Mouse (Mus musculus) left cerebral cortex, postnatal 25 days (tissue): ENCODE data around the gene Dmap1. TPM values are rescaled to one million over a fixed set of nuclear protein-coding genes. Genes with fewer than 3 reads are reported as not detected.

ENCODE experiments used
- DNase-seq, 2 experiments: peaks; one replicate each; pipeline ENCODE4 v3.0.0; 2022; ENCODE audit warnings: low spot score in 2 of 2, mixed read lengths in 1 of 2
- intact Hi-C: fragments of 180-260 bp; cut with DNase I; formaldehyde crosslinking; loops from one replicate; pipeline ENCODE4 v1.15.1; 2025
- total RNA-seq, 2 experiments: library from RNA; stranded (reverse); gene quantifications; 2 replicates each; pipeline ENCODE4 v1.2.3; 2021

Gene Dmap1
- total RNA-seq, 2 experiments from 2014 or later: 33.1 to 35.2 TPM

GRCm38 (mm10) chr4:117630053-117630670 is 51.9 kb downstream of the Dmap1 start:
- DNase-seq: peak in 1 of 2 experiments; percentile 28
- intact Hi-C loops: loop anchor here (2.0 kb wide), 1 partner anchor 47 kb away; no protein-coding TSS in a partner anchor

- DNase-seq: no peak
- intact Hi-C loops: no loop called here
These were observed 53.6 kb downstream of the Dmap1 start for GRCm38 (mm10) chr4:117628464-117628863.

Other genes with a start within 250 kb of the Dmap1 start
- 100 to 1,000 TPM; 179 to 182 TPM for gene Rnf220, start 185.2 kb downstream of the Dmap1 start, total RNA-seq
- gene Eri3, start 131.9 kb downstream of the Dmap1 start, total RNA-seq: 100 to 1,000 TPM; 183 to 214 TPM
- not detected for gene Gm12845, start 42.1 kb upstream of the Dmap1 start, total RNA-seq
- gene Klf17, start 83.4 kb upstream of the Dmap1 start, total RNA-seq: not detected
- 10 to 100 TPM; 31.7 to 40.9 TPM for gene Slc6a9, start 152.2 kb upstream of the Dmap1 start, total RNA-seq
- 1 to 10 TPM; 1.3 to 1.4 TPM for gene Ccdc24, start 190.3 kb upstream of the Dmap1 start, total RNA-seq
- 100 to 1,000 TPM; 107 to 116 TPM for gene B4galt2, start 201.2 kb upstream of the Dmap1 start, total RNA-seq
- gene Atp6v0b, start 205.1 kb upstream of the Dmap1 start, total RNA-seq: 100 to 1,000 TPM; 460 to 484 TPM
- 10 to 100 TPM in 1 of 2 experiments, 1 to 10 TPM in 1; 9.6 to 10.5 TPM for gene Dph2, start 209.8 kb upstream of the Dmap1 start, total RNA-seq
- 100 to 1,000 TPM; 108 to 116 TPM for gene Ipo13, start 232.7 kb upstream of the Dmap1 start, total RNA-seq
- gene Artn, start 247.5 kb upstream of the Dmap1 start, total RNA-seq: 1 to 10 TPM; 2.3 to 2.6 TPM